Mouse (Mus musculus) Patski (cell line): ENCODE results near the gene Uhrf1. TPM values are rescaled to one million over a fixed set of nuclear protein-coding genes. Genes with fewer than 3 reads are reported as not detected.

Source experiments
- ATAC-seq: fragments of 100-300 bp; one replicate; pipeline ENCODE4 v1.8.0; 2021
- CTCF ChIA-PET: fragments of 350-600 bp; sonication (Branson Sonifier 250); formaldehyde crosslinking; loops from one replicate; lab custom pipeline; 2022; ENCODE audit warnings: inconsistent platforms; lab: Charles Lee
- POLR2A ChIA-PET: fragments of 350-600 bp; sonication (Branson Sonifier 250); formaldehyde crosslinking; loops from one replicate; lab custom pipeline; 2022; ENCODE audit warnings: antibody characterized with exemption, inconsistent platforms; lab: Charles Lee
- DNase-seq: peaks from one replicate; pipeline ENCODE4 v3.0.0-alpha.2; 2011; ENCODE audit warnings: low read depth, low spot score
- H3K27me3 ChIP-seq: fragments of 371-371 bp; one replicate; pipeline ENCODE4 v1.5.1; 2021
- CTCF ChIP-seq: fragments of 100-300 bp; IDR thresholded peaks from one replicate; pipeline ENCODE4 v1.5.1; 2021
- in situ Hi-C: fragments of 300-500 bp; cut with MboI; formaldehyde crosslinking; loops from 3 replicates; pipeline ENCODE4 v1.11.1; 2018; ENCODE audit warnings: low pct_unique_long_range_greater_than_20kb, mixed read lengths
- polyA plus RNA-seq: library from polyadenylated mRNA; unstranded; gene quantifications from one replicate; pipeline ENCODE4 v1.2.3, GENCODE M21; 2021

Uhrf1 gene
- polyA plus RNA-seq, 1 experiment from 2014 or later, result 44.3 TPM

- DNase-seq (no peak), ATAC-seq (no peak)
- CTCF ChIA-PET, result interaction anchor here (1.1 kb wide), 1 partner anchor 12 kb away, joined by 3 read pairs; no protein-coding TSS in a partner anchor
- POLR2A ChIA-PET, result no interaction called here
- H3K27me3 ChIP-seq, result no peaks in the 10 kb centered on the region
- no peak for TF ChIP-seq CTCF
- in situ Hi-C loops, result no loop called here
Observed at GRCm38 (mm10) chr17:56272644-56273043, 30.5 kb upstream of the Uhrf1 start.

DNA sequence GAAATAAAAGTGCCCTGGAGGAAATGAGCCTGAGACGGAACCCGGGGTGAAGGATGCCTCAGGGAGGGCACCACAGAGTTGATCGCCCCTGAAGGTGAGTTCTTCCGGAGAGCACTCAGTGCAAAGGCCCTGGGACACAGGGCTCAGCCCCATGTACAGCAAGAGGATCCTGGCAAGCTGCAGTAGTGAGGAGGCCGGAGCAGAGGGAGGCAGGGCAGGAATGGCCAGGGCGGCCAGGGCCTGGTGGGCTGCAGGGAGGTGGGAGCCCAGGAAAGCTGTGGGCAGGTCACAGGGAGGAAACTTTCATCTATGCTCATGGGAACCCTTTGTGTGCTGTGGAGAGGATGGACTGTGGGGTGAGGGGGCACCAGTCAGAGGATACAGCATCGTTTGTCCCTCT is 29.6 kb upstream of the Uhrf1 start:
- POLR2A ChIA-PET, result no interaction called here
- no peak for TF ChIP-seq CTCF
- in situ Hi-C loops, result no loop called here
- ATAC-seq (no peak), DNase-seq (no peak)
- CTCF ChIA-PET, result interaction anchor here (1.1 kb wide), 1 partner anchor 11 kb away, joined by 3 read pairs; no protein-coding TSS in a partner anchor
- no peaks in the 10 kb centered on the region for H3K27me3 ChIP-seq

- ChIA-PET CTCF (no interaction called here), POLR2A (no interaction called here)
- in situ Hi-C loops, result no loop called here
- no peak for TF ChIP-seq CTCF
- no peak for DNase-seq
- no peaks in the 10 kb centered on the region for H3K27me3 ChIP-seq
- ATAC-seq, result no peak
Observed at GRCm38 (mm10) chr17:56273986-56274385, 29.1 kb upstream of the Uhrf1 start.

DNA sequence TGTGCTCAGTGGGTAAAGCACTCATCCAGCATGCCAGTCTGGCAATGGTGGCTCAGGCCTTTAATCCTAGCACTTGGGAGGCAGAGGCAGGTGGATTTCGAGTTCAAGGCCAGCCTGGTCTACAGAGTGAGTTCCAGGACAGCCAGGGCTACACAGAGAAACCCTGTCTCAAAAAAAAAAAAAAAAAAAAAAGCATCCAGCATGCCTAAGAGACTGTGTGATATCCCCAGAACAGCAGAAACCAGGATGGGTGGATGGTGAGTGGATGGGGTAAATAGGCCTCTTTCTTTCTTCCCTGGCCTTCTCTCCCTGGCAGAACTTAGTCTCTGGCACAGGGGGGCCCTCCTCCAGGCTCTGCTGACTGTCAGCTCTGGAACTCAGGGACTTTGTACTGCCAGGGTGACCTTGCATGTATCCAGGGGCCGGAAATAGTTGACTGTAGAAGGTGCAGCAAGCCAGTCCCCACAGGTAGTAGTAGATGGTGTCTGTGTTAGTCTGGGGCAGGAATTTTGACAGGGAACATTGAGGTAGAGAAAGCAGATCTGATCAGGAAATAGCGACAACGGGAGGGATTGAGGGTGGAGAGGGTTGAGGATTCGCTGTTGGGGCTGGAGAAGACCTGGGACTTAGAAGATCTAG is 27.2 kb upstream of the Uhrf1 start:
- ChIA-PET POLR2A (no interaction called here), CTCF (no interaction called here)
- TF ChIP-seq CTCF, result no peak
- in situ Hi-C loops, result no loop called here
- DNase-seq, result no peak
- no peak for ATAC-seq
- H3K27me3 ChIP-seq, result no peaks in the 10 kb centered on the region

- peak; percentile 94 for DNase-seq
- no peak for TF ChIP-seq CTCF
- in situ Hi-C loops, result no loop called here
- peak; percentile 92 for ATAC-seq
- no peaks in the 10 kb centered on the region for H3K27me3 ChIP-seq
- ChIA-PET CTCF (interaction anchor here (1.1 to 1.2 kb wide), 3 partner anchors 9 to 58 kb away, joined by 3 to 5 read pairs (median 4); no protein-coding TSS in a partner anchor), POLR2A (no interaction called here)
Observed at GRCm38 (mm10) chr17:56276643-56277566, 26.2 kb upstream of the Uhrf1 start, which contains the start of gene Ticam1. Gene Ticam1 (minus strand): TSS chr17:56276786.

- DNase-seq (no peak), ATAC-seq (no peak)
- ChIA-PET CTCF (interaction anchor here (1.1 to 1.2 kb wide), 3 partner anchors 8 to 57 kb away, joined by 3 to 5 read pairs (median 4); no protein-coding TSS in a partner anchor), POLR2A (interaction anchor here (1.8 to 2.1 kb wide), 2 partner anchors 10 to 13 kb away, joined by 6 to 9 read pairs; no protein-coding TSS in a partner anchor)
- H3K27me3 ChIP-seq, result no peaks in the 10 kb centered on the region
- TF ChIP-seq CTCF, result no peak
- in situ Hi-C loops, result no loop called here
Observed at GRCm38 (mm10) chr17:56277567-56277893, 25.6 kb upstream of the Uhrf1 start.

DNA sequence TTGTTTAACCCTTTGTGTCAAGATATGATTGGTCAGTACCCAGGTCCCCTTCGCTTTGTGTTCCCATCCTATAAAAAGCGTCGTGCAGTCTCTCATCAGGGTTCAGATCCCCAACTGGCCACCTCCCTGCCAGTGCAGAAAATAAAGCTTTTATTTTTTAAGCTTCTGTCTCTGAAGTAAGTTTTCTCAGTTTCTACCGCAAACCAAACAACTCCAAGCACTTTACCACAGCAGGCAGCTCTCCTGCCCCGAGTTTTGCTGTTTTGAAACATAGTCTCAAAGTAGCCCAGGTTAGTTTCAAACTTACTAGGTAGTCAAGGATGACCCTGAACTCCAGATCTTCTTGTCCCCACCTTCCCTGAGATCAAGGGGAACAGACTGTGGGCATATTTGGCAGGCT is 24.8 kb upstream of the Uhrf1 start:
- DNase-seq, result no peak
- ChIA-PET POLR2A (interaction anchor here (1.8 to 2.1 kb wide), 2 partner anchors 9 to 12 kb away, joined by 6 to 9 read pairs; no protein-coding TSS in a partner anchor), CTCF (interaction anchor here (1.2 to 1.8 kb wide), 3 partner anchors 10 to 13 kb away, joined by 4 to 6 read pairs (median 4); no protein-coding TSS in a partner anchor)
- in situ Hi-C loops, result no loop called here
- no peaks in the 10 kb centered on the region for H3K27me3 ChIP-seq
- no peak for ATAC-seq
- no peak for TF ChIP-seq CTCF

DNA sequence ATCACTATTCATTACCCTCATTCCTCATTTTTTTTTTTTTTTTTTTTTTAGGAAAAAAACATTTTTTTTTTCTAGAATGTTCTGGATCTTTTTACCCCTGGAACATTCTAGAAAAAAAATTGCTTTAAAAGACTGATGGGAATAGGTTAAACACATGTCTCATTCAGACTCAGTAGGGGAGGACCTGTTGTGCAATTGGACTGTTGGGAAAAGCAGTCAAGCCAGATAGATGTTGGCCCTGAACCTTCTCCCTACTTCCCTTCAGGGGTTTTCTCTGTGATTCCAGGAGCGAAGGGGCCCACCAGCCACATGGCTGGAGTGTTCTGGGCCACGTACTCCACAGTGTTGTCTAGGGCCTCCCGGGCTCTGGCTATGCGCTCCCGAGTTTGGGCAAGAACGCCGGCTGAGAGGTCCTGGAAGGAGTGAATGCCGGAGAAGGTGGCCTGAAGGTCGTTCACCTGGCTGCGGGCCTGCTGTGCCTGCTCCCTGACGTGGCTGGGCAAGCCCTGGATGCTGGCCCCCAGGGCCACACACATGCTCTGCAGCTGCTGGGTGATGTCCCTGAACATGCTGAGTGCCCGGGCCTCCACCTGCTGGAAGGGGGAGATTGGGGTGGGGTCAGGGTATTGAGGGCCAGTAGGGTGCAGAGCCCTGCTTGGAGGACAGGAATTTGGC is 23.5 kb upstream of the Uhrf1 start:
- no peak for DNase-seq
- H3K27me3 ChIP-seq, result no peaks in the 10 kb centered on the region
- TF ChIP-seq CTCF, result no peak
- ATAC-seq, result no peak
- ChIA-PET POLR2A (interaction anchor here (0.7 to 2.3 kb wide), 5 partner anchors 8 to 363 kb away, joined by 3 to 11 read pairs (median 9); no protein-coding TSS in a partner anchor), CTCF (interaction anchor here (1.2 to 1.8 kb wide), 2 partner anchors 11 to 12 kb away, joined by 4 to 6 read pairs; no protein-coding TSS in a partner anchor)
- in situ Hi-C loops, result no loop called here

- ChIA-PET CTCF (no interaction called here), POLR2A (interaction anchor here (2.3 kb wide), 1 partner anchor 9 kb away, joined by 11 read pairs; no protein-coding TSS in a partner anchor)
- DNase-seq (no peak), ATAC-seq (no peak)
- TF ChIP-seq CTCF, result no peak
- in situ Hi-C loops, result no loop called here
- no peaks in the 10 kb centered on the region for H3K27me3 ChIP-seq
Observed at GRCm38 (mm10) chr17:56281193-56281592, 21.9 kb upstream of the Uhrf1 start.

DNA sequence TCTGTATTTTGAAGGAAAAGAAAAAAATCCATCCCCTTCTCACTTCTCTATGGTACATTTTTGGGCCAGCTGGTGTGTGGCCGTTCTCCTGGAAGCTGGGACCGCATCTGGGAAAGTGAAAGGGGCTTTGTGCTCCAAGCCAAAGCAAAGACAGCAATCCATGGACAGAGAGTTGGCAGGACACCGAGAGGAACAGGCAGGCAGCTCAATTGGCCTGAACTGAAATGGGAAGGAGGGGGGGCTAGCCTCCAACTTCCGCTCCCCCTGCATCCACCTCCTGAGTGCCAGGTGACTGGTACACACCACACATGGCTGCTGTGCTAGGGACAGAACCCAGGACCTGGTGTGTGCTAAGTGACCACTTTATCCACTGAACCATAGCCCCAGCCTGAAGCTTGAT is 20.3 kb upstream of the Uhrf1 start:
- no peak for TF ChIP-seq CTCF
- H3K27me3 ChIP-seq, result no peaks in the 10 kb centered on the region
- in situ Hi-C loops, result no loop called here
- ATAC-seq, result no peak
- DNase-seq, result no peak
- ChIA-PET POLR2A (no interaction called here), CTCF (no interaction called here)
